Mouse (Mus musculus): ENCODE measurements at regions not wholly inside any gene's neighbourhood (a gene's known extent, or its start where the extent isn't known, plus 50 kb on each side); places are given as distances from the start of the nearest gene placed in this dataset.

GRCm38 (mm10) chr13:52046700-52047099 lies 200.2 kb downstream of the Gadd45g start:
- H3K4me3 ChIP-seq (ENCODE audit: control insufficient read depth, low read depth, low read length): no peak overlapping the region

DNA sequence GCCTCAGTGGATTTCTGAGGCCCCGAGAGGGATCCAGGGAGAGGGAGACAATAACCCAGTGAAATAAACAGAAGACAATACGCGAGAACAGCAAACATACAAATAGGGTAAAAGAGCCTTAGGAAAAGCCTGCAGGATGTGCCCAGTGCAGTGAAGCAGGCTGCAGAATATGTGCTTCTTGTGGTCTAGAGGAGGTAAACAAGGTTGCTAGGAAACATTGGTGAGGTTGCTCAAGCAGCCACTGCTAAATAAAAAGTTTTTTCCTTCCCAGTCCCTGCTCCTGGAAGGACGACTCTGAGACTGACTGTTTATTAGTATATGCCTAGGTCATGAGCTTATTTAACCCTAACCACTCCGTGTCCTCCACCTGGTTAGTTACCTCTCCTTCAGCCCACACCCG lies 201.5 kb downstream of the Gadd45g start:
- TF ChIP-seq POLR2A (IDR thresholded peaks at IDR 0.05; ENCODE audit: control insufficient read depth, low read depth, low read length) (no peak), CTCF (IDR thresholded peaks at IDR 0.05; ENCODE audit: control insufficient read depth, insufficient read depth, insufficient replicate concordance, low read depth, low read length) (no peak)
- Histone ChIP-seq H3K4me1 (ENCODE audit: control insufficient read depth, insufficient read depth, low read length) (no peaks in the 10 kb centered on the region), H3K4me3 (ENCODE audit: control insufficient read depth, low read depth, low read length) (no peak overlapping the region), H3K27ac (ENCODE audit: control insufficient read depth, insufficient read depth, low read depth, low read length) (no peak overlapping the region), H3K27me3 (ENCODE audit: control insufficient read depth, insufficient read depth, low read length) (no peaks in the 10 kb centered on the region), H3K36me3 (ENCODE audit: control insufficient read depth, insufficient read depth, low read length) (no peaks in the 10 kb centered on the region)

More at GRCm38 (mm10) chr13:52046700-52047099, 200.2 kb downstream of the Gadd45g start:
- no peaks in the 10 kb centered on the region for H3K4me1 ChIP-seq (ENCODE audit: control insufficient read depth, insufficient read depth, low read length)
- no peaks in the 10 kb centered on the region for H3K36me3 ChIP-seq (ENCODE audit: control insufficient read depth, insufficient read depth, low read length)
- no peak for TF ChIP-seq CTCF (IDR thresholded peaks at IDR 0.05; ENCODE audit: control insufficient read depth, insufficient read depth, insufficient replicate concordance, low read depth, low read length)
- no peak for TF ChIP-seq POLR2A (IDR thresholded peaks at IDR 0.05; ENCODE audit: control insufficient read depth, low read depth, low read length)
- no peaks in the 10 kb centered on the region for H3K27me3 ChIP-seq (ENCODE audit: control insufficient read depth, insufficient read depth, low read length)
- no peak overlapping the region for H3K27ac ChIP-seq (ENCODE audit: control insufficient read depth, insufficient read depth, low read depth, low read length)

DNA sequence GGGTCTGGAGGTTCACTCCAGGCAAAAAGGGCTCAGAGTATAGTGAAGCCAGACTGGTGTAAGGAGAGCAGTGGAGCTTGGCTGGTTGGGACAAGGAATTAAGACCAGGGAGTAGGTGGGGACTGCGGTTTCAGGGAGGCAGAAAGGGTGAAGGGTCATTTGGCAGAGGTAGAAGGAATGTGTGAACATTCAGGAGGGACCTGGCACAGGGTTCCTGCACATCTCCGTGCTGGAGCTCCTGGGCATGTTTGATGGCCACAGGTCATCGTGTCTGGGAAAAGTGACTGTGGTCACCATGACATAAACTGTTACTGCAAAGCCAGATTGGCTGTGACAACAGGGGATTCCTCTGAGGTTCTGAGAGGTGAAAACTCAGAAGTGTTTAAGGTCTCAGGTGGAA lies 202.3 kb downstream of the Gadd45g start:
- H3K4me3 ChIP-seq (ENCODE audit: control insufficient read depth, low read depth, low read length): no peak overlapping the region
- TF ChIP-seq CTCF (IDR thresholded peaks at IDR 0.05; ENCODE audit: control insufficient read depth, insufficient read depth, insufficient replicate concordance, low read depth, low read length) (no peak), POLR2A (IDR thresholded peaks at IDR 0.05; ENCODE audit: control insufficient read depth, low read depth, low read length) (no peak)
- H3K27me3 ChIP-seq (ENCODE audit: control insufficient read depth, insufficient read depth, low read length): no peaks in the 10 kb centered on the region
- H3K4me1 ChIP-seq (ENCODE audit: control insufficient read depth, insufficient read depth, low read length): no peaks in the 10 kb centered on the region
- no peak overlapping the region for H3K27ac ChIP-seq (ENCODE audit: control insufficient read depth, insufficient read depth, low read depth, low read length)
- H3K36me3 ChIP-seq (ENCODE audit: control insufficient read depth, insufficient read depth, low read length): no peaks in the 10 kb centered on the region

GRCm38 (mm10) chr13:52049249-52049648 lies 202.8 kb downstream of the Gadd45g start:
- Histone ChIP-seq H3K27me3 (ENCODE audit: control insufficient read depth, insufficient read depth, low read length) (no peaks in the 10 kb centered on the region), H3K27ac (ENCODE audit: control insufficient read depth, insufficient read depth, low read depth, low read length) (no peak overlapping the region), H3K36me3 (ENCODE audit: control insufficient read depth, insufficient read depth, low read length) (no peaks in the 10 kb centered on the region), H3K4me1 (ENCODE audit: control insufficient read depth, insufficient read depth, low read length) (no peaks in the 10 kb centered on the region), H3K4me3 (ENCODE audit: control insufficient read depth, low read depth, low read length) (no peak overlapping the region)
- TF ChIP-seq CTCF (IDR thresholded peaks at IDR 0.05; ENCODE audit: control insufficient read depth, insufficient read depth, insufficient replicate concordance, low read depth, low read length) (no peak), POLR2A (IDR thresholded peaks at IDR 0.05; ENCODE audit: control insufficient read depth, low read depth, low read length) (no peak)

- Histone ChIP-seq H3K4me3 (ENCODE audit: control insufficient read depth, low read depth, low read length) (no peak overlapping the region), H3K27ac (ENCODE audit: control insufficient read depth, insufficient read depth, low read depth, low read length) (no peak overlapping the region), H3K27me3 (ENCODE audit: control insufficient read depth, insufficient read depth, low read length) (no peaks in the 10 kb centered on the region), H3K4me1 (ENCODE audit: control insufficient read depth, insufficient read depth, low read length) (peaks cover 7% of the 10 kb centered on the region), H3K36me3 (ENCODE audit: control insufficient read depth, insufficient read depth, low read length) (no peaks in the 10 kb centered on the region)
- TF ChIP-seq POLR2A (IDR thresholded peaks at IDR 0.05; ENCODE audit: control insufficient read depth, low read depth, low read length) (no peak), CTCF (IDR thresholded peaks at IDR 0.05; ENCODE audit: control insufficient read depth, insufficient read depth, insufficient replicate concordance, low read depth, low read length) (no peak)
Observed at GRCm38 (mm10) chr13:52055741-52056140, 209.3 kb downstream of the Gadd45g start.

- Histone ChIP-seq H3K36me3 (ENCODE audit: control insufficient read depth, insufficient read depth, low read length) (no peaks in the 10 kb centered on the region), H3K27ac (ENCODE audit: control insufficient read depth, insufficient read depth, low read depth, low read length) (no peak overlapping the region), H3K27me3 (ENCODE audit: control insufficient read depth, insufficient read depth, low read length) (no peaks in the 10 kb centered on the region), H3K4me3 (ENCODE audit: control insufficient read depth, low read depth, low read length) (no peak overlapping the region), H3K4me1 (ENCODE audit: control insufficient read depth, insufficient read depth, low read length) (peaks cover 8% of the 10 kb centered on the region)
- TF ChIP-seq POLR2A (IDR thresholded peaks at IDR 0.05; ENCODE audit: control insufficient read depth, low read depth, low read length): no peak
- no peak for TF ChIP-seq CTCF (IDR thresholded peaks at IDR 0.05; ENCODE audit: control insufficient read depth, insufficient read depth, insufficient replicate concordance, low read depth, low read length)
Observed at GRCm38 (mm10) chr13:52057456-52057855, 211.0 kb downstream of the Gadd45g start.

DNA sequence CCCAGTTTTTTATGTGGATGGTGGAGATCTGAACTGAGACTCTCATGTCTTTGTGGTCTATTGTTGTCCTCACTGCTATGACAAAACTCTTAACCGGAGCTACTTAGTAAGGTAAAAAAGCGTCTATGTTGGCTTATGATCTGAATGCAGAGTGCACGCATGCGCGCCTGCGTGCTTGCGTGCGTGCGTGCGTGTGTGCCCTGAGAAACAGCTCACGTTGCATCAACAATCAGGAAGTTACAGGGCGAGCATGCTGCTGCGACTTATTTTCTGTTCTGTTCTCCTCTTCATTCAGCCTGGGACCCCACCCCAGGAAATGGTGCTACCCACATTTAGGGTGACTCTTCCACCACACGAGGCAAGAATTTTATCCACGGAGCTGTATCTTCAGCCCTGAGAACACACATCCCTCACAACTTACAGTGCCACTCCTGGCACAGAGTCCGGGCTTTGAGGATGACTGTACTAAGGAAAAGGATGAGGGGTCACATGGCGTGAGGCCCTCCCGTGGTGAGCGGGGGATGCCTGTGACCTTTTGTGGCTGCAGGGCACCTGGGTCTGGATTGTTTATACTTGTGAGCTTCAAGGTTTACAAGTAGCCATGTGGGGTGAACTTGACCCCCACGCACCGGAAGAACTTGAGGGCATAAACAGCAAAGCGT lies 213.4 kb downstream of the Gadd45g start:
- Histone ChIP-seq H3K27ac (ENCODE audit: control insufficient read depth, insufficient read depth, low read depth, low read length) (no peak overlapping the region), H3K36me3 (ENCODE audit: control insufficient read depth, insufficient read depth, low read length) (no peaks in the 10 kb centered on the region), H3K4me3 (ENCODE audit: control insufficient read depth, low read depth, low read length) (peak overlapping the region; percentile 0), H3K27me3 (ENCODE audit: control insufficient read depth, insufficient read depth, low read length) (no peaks in the 10 kb centered on the region), H3K4me1 (ENCODE audit: control insufficient read depth, insufficient read depth, low read length) (peaks cover 8% of the 10 kb centered on the region)
- no peak for TF ChIP-seq CTCF (IDR thresholded peaks at IDR 0.05; ENCODE audit: control insufficient read depth, insufficient read depth, insufficient replicate concordance, low read depth, low read length)
- no peak for TF ChIP-seq POLR2A (IDR thresholded peaks at IDR 0.05; ENCODE audit: control insufficient read depth, low read depth, low read length)
